Mouse (Mus musculus): ENCODE measurements at regions not wholly inside any gene's neighbourhood (a gene's known extent, or its start where the extent isn't known, plus 50 kb on each side); places are given as distances from the start of the nearest gene placed in this dataset.

GRCm38 (mm10) chr7:133256831-133257230 is 132.7 kb upstream of the Ctbp2 start:
- in situ Hi-C loops (cut with MboI, MseI) = no loop called here

- in situ Hi-C loops (cut with MboI, MseI) = no loop called here
Measured at GRCm38 (mm10) chr7:133244601-133245000, 120.4 kb upstream of the Ctbp2 start.

GRCm38 (mm10) chr7:133234326-133234725 is 110.2 kb upstream of the Ctbp2 start:
- in situ Hi-C loops (cut with MboI, MseI) = no loop called here

GRCm38 (mm10) chr7:133232889-133233441 is 108.8 kb upstream of the Ctbp2 start:
- in situ Hi-C loops (cut with MboI, MseI) = no loop called here

GRCm38 (mm10) chr7:133230806-133231205 is 106.7 kb upstream of the Ctbp2 start:
- in situ Hi-C loops (cut with MboI, MseI) = no loop called here

- in situ Hi-C loops (cut with MboI, MseI) = no loop called here
Measured at GRCm38 (mm10) chr7:133223948-133224652, 99.9 kb upstream of the Ctbp2 start.

GRCm38 (mm10) chr7:133212328-133212727 is 88.2 kb upstream of the Ctbp2 start:
- in situ Hi-C loops (cut with MboI, MseI) = no loop called here

GRCm38 (mm10) chr7:133205704-133206103 is 81.5 kb upstream of the Ctbp2 start:
- in situ Hi-C loops (cut with MboI, MseI) = no loop called here

- in situ Hi-C loops (cut with MboI, MseI) = no loop called here
Measured at GRCm38 (mm10) chr7:133204485-133204884, 80.3 kb upstream of the Ctbp2 start.

- in situ Hi-C loops (cut with MboI, MseI) = no loop called here
Measured at GRCm38 (mm10) chr7:133203933-133204332, 79.8 kb upstream of the Ctbp2 start.

GRCm38 (mm10) chr7:133202092-133202880 is 78.1 kb upstream of the Ctbp2 start:
- in situ Hi-C loops (cut with MboI, MseI) = no loop called here

- in situ Hi-C loops (cut with MboI, MseI) = no loop called here
Measured at GRCm38 (mm10) chr7:133199046-133199445, 74.9 kb upstream of the Ctbp2 start.

- in situ Hi-C loops (cut with MboI, MseI) = no loop called here
Measured at GRCm38 (mm10) chr7:133189880-133190462, 65.8 kb upstream of the Ctbp2 start.

GRCm38 (mm10) chr7:133185931-133186601 is 61.9 kb upstream of the Ctbp2 start:
- in situ Hi-C loops (cut with MboI, MseI) = no loop called here

- in situ Hi-C loops (cut with MboI, MseI) = no loop called here
Measured at GRCm38 (mm10) chr7:133184905-133185594, 60.9 kb upstream of the Ctbp2 start.

GRCm38 (mm10) chr7:133181388-133181787 is 57.2 kb upstream of the Ctbp2 start:
- in situ Hi-C loops (cut with MboI, MseI) = no loop called here

GRCm38 (mm10) chr7:133177179-133177575 is 53.0 kb upstream of the Ctbp2 start:
- in situ Hi-C loops (cut with MboI, MseI) = no loop called here

- in situ Hi-C loops (cut with MboI, MseI) = no loop called here
Measured at GRCm38 (mm10) chr7:133176256-133177178, 52.4 kb upstream of the Ctbp2 start.
